Mouse (Mus musculus): ENCODE results near the gene Noa1.

GRCm38 (mm10) chr5:77275950-77276349 lies 33.9 kb downstream of the Noa1 start:
- no peak for TF ChIP-seq POLR2A (IDR thresholded peaks at IDR 0.05; ENCODE audit: low read depth, low read length)
- TF ChIP-seq CTCF (IDR thresholded peaks at IDR 0.05; ENCODE audit: extremely low read depth, insufficient read length, insufficient replicate concordance, low read depth, low read length): no peak

Data from small intestine, adult 2 months (tissue).